Mouse (Mus musculus) megakaryocyte, embryonic 14.5 days (primary cell): Measurements from ENCODE around the gene Lmna. TPM values are rescaled to one million over a fixed set of nuclear protein-coding genes. Genes with fewer than 3 reads are reported as not detected.

Source experiments
- H3K27me3 ChIP-seq: replicated peaks from 2 replicates; pipeline ENCODE3; 2012; ENCODE audit warnings: inconsistent platforms
- H3K36me3 ChIP-seq: replicated peaks from 2 replicates; pipeline ENCODE3; 2012; ENCODE audit warnings: low read length, inconsistent platforms, mixed read lengths
- H3K4me1 ChIP-seq: 2 replicates; pipeline ENCODE4 v1.6.1; 2012; ENCODE audit warnings: inconsistent platforms
- H3K4me3 ChIP-seq: replicated peaks from 2 replicates; pipeline ENCODE3; 2012; ENCODE audit warnings: moderate library complexity, mild to moderate bottlenecking, inconsistent platforms
- H3K9me3 ChIP-seq: 2 replicates; pipeline ENCODE4 v1.6.1; 2012; ENCODE audit warnings: inconsistent platforms
- FLI1 ChIP-seq: IDR thresholded peaks from 2 replicates; pipeline ENCODE4 v1.6.1; 2012; ENCODE audit warnings: low read length, inconsistent platforms, mixed read lengths
- GATA1 ChIP-seq: IDR thresholded peaks from 3 replicates; pipeline ENCODE4 v1.6.1; 2012; ENCODE audit warnings: mixed read lengths, low read length, inconsistent platforms, borderline replicate concordance
- polyA plus RNA-seq: library from polyadenylated mRNA; stranded (reverse); fragments of >175 nt; gene quantifications from 2 replicates; pipeline ENCODE4 v1.2.3, GENCODE M21; 2012; ENCODE audit warnings: low replicate concordance; ENCODE audit not compliant: insufficient read depth

The Lmna gene
- polyA plus RNA-seq, 1 experiment: 607 TPM

DNA sequence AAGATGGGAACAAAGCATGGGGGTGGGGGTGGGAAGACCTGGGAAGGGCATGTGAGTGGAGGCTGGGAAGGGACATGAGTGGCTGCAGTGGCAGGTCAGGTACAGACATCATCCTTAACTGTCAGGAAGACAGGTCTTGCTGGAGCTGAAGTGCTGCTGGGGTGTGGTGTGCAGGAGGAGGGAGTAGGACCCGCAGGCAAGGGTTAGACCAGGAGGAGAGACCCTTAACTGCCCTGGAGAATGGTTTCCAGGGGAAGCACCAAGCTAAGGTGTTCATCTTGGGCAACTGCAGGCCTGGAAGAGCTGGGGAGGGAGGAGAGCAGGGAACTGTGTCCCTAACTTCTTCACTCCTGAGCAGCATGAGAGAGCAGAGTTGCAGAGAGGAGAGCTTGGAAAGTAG is 22.4 kb downstream of the Lmna start:
- TF ChIP-seq GATA1: no peak
- Histone ChIP-seq H3K27me3 (peaks cover 45% of the 10 kb centered on the region), H3K4me1 (peaks cover 88% of the 10 kb centered on the region), H3K4me3 (no peak overlapping the region), H3K36me3 (peaks cover 87% of the 10 kb centered on the region), H3K9me3 (no peaks in the 10 kb centered on the region)

DNA sequence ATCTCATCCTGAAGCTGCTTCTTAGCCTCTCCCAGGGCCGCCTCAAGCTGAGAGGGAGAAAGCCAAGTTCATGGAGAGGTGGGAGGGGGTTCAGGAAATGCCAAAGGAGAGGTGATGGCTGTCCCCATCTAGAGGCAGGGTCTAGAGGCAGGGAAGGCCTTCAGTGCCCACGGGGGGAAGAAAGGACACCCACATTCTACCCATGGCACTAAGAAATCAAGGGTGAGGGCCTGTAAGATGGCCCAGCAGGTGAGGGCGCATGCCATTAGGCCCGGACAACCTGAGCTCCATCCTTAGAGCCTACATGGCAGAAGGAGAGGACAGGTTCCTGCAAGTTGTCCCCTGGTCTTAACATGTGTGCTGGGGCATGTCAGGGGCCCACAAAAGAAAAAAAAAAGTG is 22.9 kb downstream of the Lmna start:
- H3K4me3 ChIP-seq: no peak overlapping the region
- no peaks in the 10 kb centered on the region for H3K9me3 ChIP-seq
- H3K4me1 ChIP-seq: peaks cover 91% of the 10 kb centered on the region
- H3K36me3 ChIP-seq: peaks cover 92% of the 10 kb centered on the region
- H3K27me3 ChIP-seq: peaks cover 50% of the 10 kb centered on the region
- TF ChIP-seq FLI1 (no peak), GATA1 (no peak)

DNA sequence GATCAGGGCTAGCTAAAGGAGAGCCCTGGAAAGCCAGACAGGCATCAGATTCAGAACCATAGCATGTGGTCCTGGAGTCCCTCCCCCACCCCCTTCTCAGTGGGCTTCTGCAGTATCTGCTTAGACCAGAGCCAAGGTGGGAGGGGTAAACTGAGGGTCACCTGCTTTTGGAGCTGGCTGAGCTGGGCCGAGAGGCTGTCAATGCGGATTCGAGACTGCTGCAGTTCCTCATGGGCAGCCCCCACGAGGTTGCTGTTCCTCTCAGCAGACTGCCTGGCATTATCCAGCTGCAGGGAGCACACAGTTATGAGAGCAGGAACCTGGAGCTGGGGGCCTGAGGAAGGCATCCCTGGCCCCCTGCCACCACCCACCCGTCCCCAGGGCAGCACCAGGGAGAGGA is 23.7 kb downstream of the Lmna start:
- Histone ChIP-seq H3K9me3 (no peaks in the 10 kb centered on the region), H3K27me3 (peaks cover 52% of the 10 kb centered on the region), H3K4me1 (peaks cover 89% of the 10 kb centered on the region), H3K36me3 (peaks cover 100% of the 10 kb centered on the region), H3K4me3 (no peak overlapping the region)
- no peak for TF ChIP-seq FLI1
- TF ChIP-seq GATA1: no peak

DNA sequence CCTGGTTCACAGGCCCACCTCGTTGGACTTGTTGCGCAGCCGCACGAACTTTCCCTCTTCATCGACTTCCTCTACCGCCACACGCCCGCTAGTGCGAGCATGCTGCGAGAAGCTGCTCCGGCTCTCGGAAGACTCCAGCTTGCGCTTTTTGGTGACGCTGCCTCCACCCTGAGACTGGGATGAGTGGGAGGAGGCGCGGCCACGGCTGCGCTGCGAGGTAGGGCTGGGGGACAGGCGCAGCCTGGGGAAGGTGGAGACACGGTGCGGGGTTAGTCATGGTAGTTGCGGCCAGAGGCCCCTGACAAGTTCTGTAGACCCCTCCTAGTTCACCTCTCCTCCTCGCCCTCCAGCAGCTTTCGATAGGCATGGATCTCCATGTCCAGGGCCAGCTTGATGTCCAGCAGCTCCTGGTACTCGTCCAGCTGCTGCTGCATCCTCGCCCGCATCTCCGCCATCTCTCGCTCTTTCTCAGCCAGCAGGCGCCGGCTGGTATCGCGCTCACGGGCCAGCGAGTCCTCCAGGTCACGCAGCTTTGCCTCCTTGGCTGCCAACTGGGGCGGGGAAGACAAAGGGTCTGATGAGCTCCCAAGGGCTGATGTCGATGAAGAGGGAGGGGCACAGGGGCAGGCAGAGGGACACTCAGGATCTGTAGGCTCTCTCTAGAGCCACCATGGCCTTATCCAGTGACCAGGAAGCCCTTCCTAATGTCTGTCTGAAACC is 25.0 kb downstream of the Lmna start:
- H3K27me3 ChIP-seq: peaks cover 55% of the 10 kb centered on the region
- peaks cover 78% of the 10 kb centered on the region for H3K4me1 ChIP-seq
- TF ChIP-seq FLI1 (no peak), GATA1 (no peak)

DNA sequence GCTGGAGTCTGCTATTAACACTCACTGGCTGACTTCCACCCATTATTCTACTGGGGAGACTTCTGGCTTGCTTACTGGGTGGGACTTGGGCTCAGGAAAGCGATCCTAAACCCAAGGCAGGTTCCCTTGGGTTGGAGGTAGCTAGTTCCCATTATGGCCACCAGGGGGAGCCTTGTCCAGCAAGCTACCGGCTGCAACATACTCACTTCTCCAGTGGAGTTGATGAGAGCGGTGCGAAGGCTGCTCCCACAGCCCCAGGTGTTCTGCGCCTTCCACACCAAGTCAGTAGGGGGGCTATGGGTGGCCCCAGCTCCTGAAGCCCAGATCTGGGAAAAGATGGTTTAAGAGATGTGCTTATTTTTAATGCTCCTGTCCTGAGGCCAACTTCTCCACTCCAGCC is 26.1 kb downstream of the Lmna start:
- H3K4me1 ChIP-seq: peaks cover 67% of the 10 kb centered on the region
- H3K4me3 ChIP-seq: peak overlapping the region; percentile 4
- TF ChIP-seq GATA1 (no peak), FLI1 (no peak)
- H3K9me3 ChIP-seq: no peaks in the 10 kb centered on the region
- H3K27me3 ChIP-seq: peaks cover 54% of the 10 kb centered on the region
- H3K36me3 ChIP-seq: peaks cover 81% of the 10 kb centered on the region

More for the DNA sequence above, 25.0 kb downstream of the Lmna start:
- peak overlapping the region; percentile 15 for H3K4me3 ChIP-seq
- peaks cover 92% of the 10 kb centered on the region for H3K36me3 ChIP-seq
- H3K9me3 ChIP-seq: no peaks in the 10 kb centered on the region

DNA sequence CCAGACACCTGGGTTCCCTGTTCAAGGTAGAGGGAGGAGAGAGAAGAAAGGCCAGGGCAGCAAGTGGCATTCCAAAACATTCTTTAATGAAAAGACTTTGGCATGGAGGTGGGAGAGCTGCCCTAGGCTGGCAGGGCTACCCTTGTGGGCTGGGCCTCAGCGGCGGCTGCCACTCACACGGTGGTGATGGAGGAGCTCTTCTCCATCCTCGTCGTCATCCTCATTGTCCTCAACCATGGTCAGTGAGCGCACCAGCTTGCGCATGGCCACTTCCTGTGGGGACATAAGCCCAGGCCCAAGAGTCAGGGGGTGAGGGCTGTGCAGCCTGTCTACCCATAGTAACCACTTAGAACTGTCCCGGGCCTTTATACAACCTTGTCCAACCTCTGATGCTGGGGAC is 26.6 kb downstream of the Lmna start:
- H3K4me1 ChIP-seq: peaks cover 62% of the 10 kb centered on the region
- peaks cover 52% of the 10 kb centered on the region for H3K27me3 ChIP-seq
- H3K4me3 ChIP-seq: no peak overlapping the region
- H3K9me3 ChIP-seq: no peaks in the 10 kb centered on the region
- TF ChIP-seq GATA1 (no peak), FLI1 (no peak)
- peaks cover 76% of the 10 kb centered on the region for H3K36me3 ChIP-seq

DNA sequence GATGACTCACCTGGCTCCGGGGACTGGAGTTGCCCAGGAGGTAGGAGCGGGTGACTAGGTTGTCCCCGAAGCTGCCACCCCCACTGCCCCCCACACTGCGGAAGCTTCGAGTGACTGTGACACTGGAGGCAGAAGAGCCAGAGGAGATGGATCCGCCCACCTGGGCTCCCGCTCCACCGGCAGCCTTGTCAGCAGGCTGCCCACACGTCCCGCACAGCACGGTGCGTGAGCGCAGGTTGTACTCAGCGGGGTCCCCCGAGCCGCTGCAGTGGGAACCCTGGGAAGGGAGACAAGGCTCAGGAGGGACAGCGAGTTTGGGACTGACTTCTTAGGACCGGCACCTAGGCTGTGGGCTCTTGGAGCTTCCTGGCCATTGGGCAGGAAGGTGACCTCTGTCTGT is 27.4 kb downstream of the Lmna start:
- peaks cover 46% of the 10 kb centered on the region for H3K27me3 ChIP-seq
- no peak overlapping the region for H3K4me3 ChIP-seq
- H3K9me3 ChIP-seq: no peaks in the 10 kb centered on the region
- H3K4me1 ChIP-seq: peaks cover 62% of the 10 kb centered on the region
- TF ChIP-seq GATA1 (no peak), FLI1 (no peak)
- H3K36me3 ChIP-seq: peaks cover 68% of the 10 kb centered on the region

DNA sequence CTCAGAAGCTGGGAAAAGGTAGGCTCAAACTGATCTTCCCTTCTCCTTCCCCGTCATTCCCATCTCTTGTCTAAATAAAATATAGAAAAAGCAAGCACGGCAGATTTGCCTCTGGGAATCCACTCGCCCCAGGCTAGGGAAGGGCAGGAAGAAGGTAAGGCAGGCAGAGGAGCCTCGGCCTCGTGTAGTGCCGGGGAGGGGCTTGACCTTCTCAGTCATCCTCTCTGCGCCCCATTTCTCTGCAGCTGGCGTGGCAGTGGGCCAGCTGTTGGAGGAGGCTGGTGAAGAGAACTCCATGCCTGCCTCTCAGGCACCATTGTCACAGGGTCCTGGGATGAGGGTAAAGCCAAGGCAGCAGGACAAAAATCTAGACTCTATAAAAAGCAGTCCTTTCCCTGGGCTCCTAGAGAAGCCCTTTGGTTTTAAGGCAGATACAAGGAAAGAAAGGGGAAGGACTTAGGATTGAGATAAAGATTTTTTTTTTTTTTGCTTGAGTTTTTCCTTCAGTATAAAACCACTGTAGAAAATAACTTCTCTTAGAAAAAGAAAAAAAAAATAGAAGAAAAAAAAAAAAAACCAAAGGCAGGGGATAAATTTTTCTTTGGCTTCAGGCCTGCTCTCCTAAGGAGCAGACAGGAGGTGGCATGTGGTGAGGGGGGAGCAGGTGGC is 28.2 kb downstream of the Lmna start:
- Histone ChIP-seq H3K27me3 (peaks cover 43% of the 10 kb centered on the region), H3K36me3 (peaks cover 60% of the 10 kb centered on the region), H3K4me1 (peaks cover 53% of the 10 kb centered on the region), H3K9me3 (no peaks in the 10 kb centered on the region), H3K4me3 (no peak overlapping the region)
- TF ChIP-seq FLI1: no peak
- no peak for TF ChIP-seq GATA1

DNA sequence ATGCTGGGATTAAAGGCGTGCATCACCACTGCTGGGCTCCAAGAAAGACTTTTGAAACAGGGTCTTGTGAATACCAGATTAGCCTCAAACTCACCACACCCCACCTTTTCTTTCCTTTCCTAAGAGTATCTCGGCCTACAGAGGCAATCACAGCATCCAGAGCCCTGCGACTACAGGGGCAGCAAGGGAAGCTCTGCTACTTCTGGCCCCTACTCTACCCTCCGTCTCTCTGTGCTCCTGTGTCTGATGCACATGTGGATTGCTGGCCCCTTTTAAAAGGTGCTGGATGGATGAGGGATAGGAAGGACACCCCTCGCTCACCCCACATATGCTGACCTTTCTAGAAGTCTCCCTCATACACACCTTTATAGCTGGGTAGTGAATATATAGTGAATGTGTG is 29.1 kb downstream of the Lmna start:
- TF ChIP-seq FLI1 (no peak), GATA1 (no peak)
- Histone ChIP-seq H3K4me3 (no peak overlapping the region), H3K27me3 (peaks cover 36% of the 10 kb centered on the region), H3K4me1 (peaks cover 45% of the 10 kb centered on the region), H3K36me3 (peaks cover 52% of the 10 kb centered on the region), H3K9me3 (no peaks in the 10 kb centered on the region)

DNA sequence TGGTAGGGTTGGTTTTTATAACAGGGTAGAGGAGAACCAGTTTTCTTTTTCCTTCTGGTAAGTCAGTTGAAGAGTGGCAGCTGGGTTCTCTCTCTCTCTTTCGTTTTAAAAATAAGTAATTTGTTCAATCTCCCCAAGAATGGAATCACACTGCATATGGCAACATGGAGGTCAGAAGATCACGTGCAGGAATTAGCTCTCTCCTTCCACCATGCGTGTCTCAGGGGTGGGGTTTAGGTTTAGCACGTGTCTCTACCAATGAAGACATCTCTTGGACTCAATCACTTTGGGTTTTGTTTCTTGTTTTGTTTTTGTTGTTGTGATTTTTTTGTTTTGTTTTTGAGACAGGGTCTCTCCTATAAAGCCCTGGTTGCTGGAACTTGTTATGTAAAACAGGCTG is 29.9 kb downstream of the Lmna start:
- Histone ChIP-seq H3K36me3 (peaks cover 43% of the 10 kb centered on the region), H3K9me3 (no peaks in the 10 kb centered on the region), H3K27me3 (peaks cover 33% of the 10 kb centered on the region), H3K4me3 (no peak overlapping the region), H3K4me1 (peaks cover 41% of the 10 kb centered on the region)
- TF ChIP-seq FLI1 (no peak), GATA1 (no peak)

DNA sequence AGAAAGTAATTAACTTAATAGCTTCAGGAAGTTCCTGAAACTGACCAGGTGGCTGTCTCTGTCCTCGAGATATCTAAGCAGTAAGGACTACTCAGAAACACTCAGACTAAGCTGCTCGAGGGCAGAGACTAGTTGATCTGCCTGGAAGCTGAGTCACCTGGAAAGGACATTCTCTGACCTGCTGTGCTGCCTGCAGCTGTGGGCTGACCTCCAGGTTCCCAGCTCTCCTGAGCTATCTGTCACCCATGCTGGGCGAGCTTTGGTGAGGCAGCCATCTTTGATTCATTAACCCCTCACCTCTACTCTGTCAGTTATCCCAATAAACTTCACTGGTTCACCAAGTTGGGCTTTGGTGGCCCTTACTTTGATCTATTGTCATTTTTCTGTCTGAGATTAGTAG is 30.6 kb downstream of the Lmna start:
- Histone ChIP-seq H3K4me3 (no peak overlapping the region), H3K36me3 (peaks cover 36% of the 10 kb centered on the region)
- TF ChIP-seq GATA1 (no peak), FLI1 (no peak)

More for the DNA sequence above, 30.6 kb downstream of the Lmna start:
- Histone ChIP-seq H3K9me3 (no peaks in the 10 kb centered on the region), H3K4me1 (peaks cover 36% of the 10 kb centered on the region), H3K27me3 (peaks cover 29% of the 10 kb centered on the region)
